Mouse (Mus musculus) intestine, embryonic 16.5 days (tissue): ENCODE measurements around the gene Lrrc55. TPM values are rescaled to one million over a fixed set of nuclear protein-coding genes. Genes with fewer than 3 reads are reported as not detected.

Experiments
- ATAC-seq: fragments of 200-750 bp; cut with Nextera tagmentation; 2 replicates; pipeline ENCODE4 v1.8.0; 2017; ENCODE audit warnings: moderate TSS enrichment, moderate library complexity
- H3K27ac ChIP-seq: fragments of 300-500 bp; sonication (generic); 2 replicates; pipeline ENCODE4 v1.5.1; 2014; ENCODE audit warnings: mild to moderate bottlenecking, low read length
- H3K27me3 ChIP-seq: fragments of 300-500 bp; sonication (generic); replicated peaks from 2 replicates; pipeline ENCODE4 v1.6.1; 2014; ENCODE audit warnings: low read length, control low read depth, mixed read lengths; ENCODE audit not compliant: control insufficient read depth, insufficient read depth
- H3K36me3 ChIP-seq: fragments of 300-500 bp; sonication (generic); 2 replicates; pipeline ENCODE4 v1.6.1; 2014; ENCODE audit warnings: low read length, control low read depth; ENCODE audit not compliant: control insufficient read depth, insufficient read depth
- H3K4me1 ChIP-seq: fragments of 300-500 bp; sonication (generic); 2 replicates; pipeline ENCODE4 v1.6.1; 2014; ENCODE audit warnings: low read length, control low read depth, mixed read lengths; ENCODE audit not compliant: control insufficient read depth, insufficient read depth
- H3K4me2 ChIP-seq: fragments of 300-500 bp; sonication (generic); 2 replicates; pipeline ENCODE4 v1.6.1; 2014; ENCODE audit warnings: low read depth, low read length, control low read depth
- H3K4me3 ChIP-seq: fragments of 300-500 bp; sonication (generic); 2 replicates; pipeline ENCODE4 v1.5.1; 2014; ENCODE audit warnings: mild to moderate bottlenecking, low read length
- H3K9ac ChIP-seq: fragments of 300-500 bp; sonication (generic); 2 replicates; pipeline ENCODE4 v1.6.1; 2014; ENCODE audit warnings: low read depth, low read length
- H3K9me3 ChIP-seq: fragments of 300-500 bp; sonication (generic); 2 replicates; pipeline ENCODE4 v1.6.1; 2016; ENCODE audit warnings: low read length, control low read depth; ENCODE audit not compliant: control insufficient read depth
- WGBS: fragments of 180-500 bp; shearing (Covaris S2); extraction: QIAGEN DNeasy Blood & Tissue Kit; methylation state at CpG from one replicate; pipeline ENCODE4 v1.1.7; 2014; 5-methylcytosine and 5-hydroxymethylcytosine counted together
- polyA plus RNA-seq: library from polyadenylated mRNA; unstranded; fragments of >200 nt; fragmentation: Nextera tagmentation; extraction: Ambion mirVana; gene quantifications from 2 replicates; pipeline ENCODE4 v1.2.1, GENCODE M21; 2015

Gene Lrrc55
- polyA plus RNA-seq, 1 experiment from 2014 or later: 4.0 TPM

DNA sequence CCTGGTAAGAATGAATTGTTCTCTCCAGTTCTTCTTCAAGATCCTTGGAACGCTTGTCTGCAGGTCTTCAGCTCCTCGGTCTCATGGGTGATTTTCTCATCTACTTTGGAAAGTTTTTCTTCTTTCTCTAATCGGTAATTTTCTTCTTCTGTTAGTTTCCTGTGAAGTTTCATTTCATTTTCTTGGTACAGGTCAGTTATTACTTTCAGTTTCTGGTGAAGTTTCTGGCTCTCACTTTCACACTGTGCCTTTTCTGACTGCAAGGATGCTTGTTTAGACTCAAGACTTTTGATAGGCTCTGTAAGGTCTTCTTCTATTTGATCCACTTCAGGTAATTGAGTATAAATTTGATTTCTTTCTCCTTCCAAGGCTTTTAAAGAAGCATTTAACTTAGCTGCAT is 39.6 kb downstream of the Lrrc55 start:
- no peak overlapping the region for H3K9ac ChIP-seq
- H3K9me3 ChIP-seq: no peaks in the 10 kb centered on the region
- 89% methylated on average over 3 of the region's 3 CpGs for WGBS
- H3K27ac ChIP-seq: no peak overlapping the region
- no peaks in the 10 kb centered on the region for H3K4me1 ChIP-seq
- H3K36me3 ChIP-seq: no peaks in the 10 kb centered on the region
- H3K4me3 ChIP-seq: no peak overlapping the region
- no peak overlapping the region for H3K4me2 ChIP-seq
- no peak for ATAC-seq
- no peaks in the 10 kb centered on the region for H3K27me3 ChIP-seq

DNA sequence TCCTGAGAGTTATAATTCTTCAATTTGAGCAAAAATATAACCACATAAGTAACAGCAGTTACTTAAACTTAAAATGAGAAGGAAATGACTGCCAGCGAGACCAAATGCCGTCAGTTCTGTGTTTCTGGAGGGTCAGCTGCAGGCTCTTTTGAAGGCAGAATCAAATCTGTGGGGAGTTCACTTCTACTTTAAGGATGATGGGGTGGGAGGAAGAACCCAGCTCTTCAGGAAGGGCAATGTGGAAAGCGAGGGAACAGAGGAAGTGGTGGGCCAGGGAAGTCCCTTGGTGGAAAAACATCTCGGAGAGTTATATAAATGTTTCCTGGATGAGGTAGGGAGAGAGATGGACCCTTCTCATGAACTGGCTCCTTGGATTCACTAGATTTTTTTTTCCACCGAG is 40.9 kb downstream of the Lrrc55 start:
- Histone ChIP-seq H3K4me2 (no peak overlapping the region), H3K9ac (no peak overlapping the region), H3K27ac (no peak overlapping the region), H3K4me3 (no peak overlapping the region), H3K4me1 (no peaks in the 10 kb centered on the region), H3K36me3 (no peaks in the 10 kb centered on the region), H3K9me3 (no peaks in the 10 kb centered on the region), H3K27me3 (no peaks in the 10 kb centered on the region)
- 86% methylated on average over 5 of the region's 5 CpGs for WGBS
- no peak for ATAC-seq

DNA sequence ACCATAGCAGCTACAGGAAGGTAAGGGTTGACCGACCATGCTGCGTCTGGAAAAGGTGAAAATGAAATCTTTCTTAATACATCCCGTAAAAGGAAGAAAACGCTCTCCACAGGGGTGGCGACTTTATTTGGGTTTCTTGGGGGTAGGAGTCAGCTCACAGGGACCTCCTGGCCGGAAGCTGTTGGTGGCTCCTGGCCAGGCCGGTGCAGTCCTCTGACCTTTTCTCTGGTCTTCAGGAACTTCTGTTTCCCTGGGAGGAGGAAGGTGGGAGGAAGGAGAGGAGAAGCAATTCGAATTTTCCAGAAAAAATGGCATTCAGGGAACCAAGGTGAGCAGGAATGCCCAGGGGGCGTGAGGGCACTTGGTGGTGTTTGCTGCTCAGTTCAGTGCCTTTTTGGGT is 41.7 kb downstream of the Lrrc55 start:
- no peaks in the 10 kb centered on the region for H3K9me3 ChIP-seq

DNA sequence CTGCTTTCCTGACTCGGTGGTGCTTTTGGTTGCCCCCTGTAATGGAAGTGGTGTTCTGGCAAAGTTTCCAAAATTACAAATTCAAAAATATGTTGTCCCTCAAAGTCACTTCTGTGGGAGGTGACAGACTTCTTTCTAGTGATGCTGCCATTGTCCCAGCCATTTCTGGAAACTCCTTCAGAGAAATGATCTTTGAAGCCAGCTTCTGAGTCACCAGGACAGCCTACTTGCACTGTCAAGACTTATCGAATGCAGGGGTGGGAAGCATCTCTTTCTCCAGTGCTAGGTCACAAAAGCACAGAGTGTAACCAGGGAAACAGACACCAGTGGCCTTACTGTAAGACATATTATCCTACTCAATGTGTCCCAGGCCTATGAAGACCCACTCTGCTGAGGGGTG is 45.8 kb downstream of the Lrrc55 start:
- WGBS: 89% methylated on average over 2 of the region's 2 CpGs
- no peaks in the 10 kb centered on the region for H3K4me1 ChIP-seq
- no peak for ATAC-seq
- no peaks in the 10 kb centered on the region for H3K9me3 ChIP-seq
- no peaks in the 10 kb centered on the region for H3K36me3 ChIP-seq
- no peak overlapping the region for H3K27ac ChIP-seq
- no peak overlapping the region for H3K4me3 ChIP-seq
- H3K27me3 ChIP-seq: no peaks in the 10 kb centered on the region
- no peak overlapping the region for H3K4me2 ChIP-seq
- no peak overlapping the region for H3K9ac ChIP-seq

More for the DNA sequence above, 41.7 kb downstream of the Lrrc55 start:
- Histone ChIP-seq H3K27ac (no peak overlapping the region), H3K27me3 (no peaks in the 10 kb centered on the region), H3K9ac (no peak overlapping the region), H3K4me1 (no peaks in the 10 kb centered on the region), H3K4me3 (no peak overlapping the region), H3K4me2 (no peak overlapping the region), H3K36me3 (no peaks in the 10 kb centered on the region)
- 81% methylated on average over 9 of the region's 9 CpGs for WGBS
- no peak for ATAC-seq

DNA sequence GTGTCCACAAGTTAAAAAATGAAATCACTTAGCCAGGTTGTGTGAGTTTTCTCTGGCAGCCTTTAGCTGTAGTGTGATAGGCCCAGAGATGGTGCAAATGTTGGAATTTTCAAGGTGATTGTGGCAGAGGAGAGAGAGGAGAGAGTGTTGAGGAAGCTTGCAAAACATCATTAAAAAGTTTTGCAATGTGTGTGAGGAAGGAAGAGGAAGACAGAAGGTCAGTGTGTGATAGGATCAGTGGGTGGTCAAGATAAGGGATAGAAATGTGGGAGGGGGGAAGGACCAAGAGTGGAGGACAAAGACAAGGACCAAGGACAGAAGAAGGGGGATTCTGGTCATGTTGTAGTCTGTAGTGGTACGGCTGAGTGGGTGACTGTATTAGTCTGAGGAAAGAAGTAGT is 46.6 kb downstream of the Lrrc55 start:
- H3K9ac ChIP-seq: no peak overlapping the region
- H3K4me1 ChIP-seq: no peaks in the 10 kb centered on the region
- no peak for ATAC-seq
- H3K27ac ChIP-seq: no peak overlapping the region
- no peaks in the 10 kb centered on the region for H3K36me3 ChIP-seq
- H3K9me3 ChIP-seq: no peaks in the 10 kb centered on the region
- no peaks in the 10 kb centered on the region for H3K27me3 ChIP-seq
- 85% methylated on average over 1 of the region's 1 CpGs for WGBS
- no peak overlapping the region for H3K4me2 ChIP-seq
- H3K4me3 ChIP-seq: no peak overlapping the region

DNA sequence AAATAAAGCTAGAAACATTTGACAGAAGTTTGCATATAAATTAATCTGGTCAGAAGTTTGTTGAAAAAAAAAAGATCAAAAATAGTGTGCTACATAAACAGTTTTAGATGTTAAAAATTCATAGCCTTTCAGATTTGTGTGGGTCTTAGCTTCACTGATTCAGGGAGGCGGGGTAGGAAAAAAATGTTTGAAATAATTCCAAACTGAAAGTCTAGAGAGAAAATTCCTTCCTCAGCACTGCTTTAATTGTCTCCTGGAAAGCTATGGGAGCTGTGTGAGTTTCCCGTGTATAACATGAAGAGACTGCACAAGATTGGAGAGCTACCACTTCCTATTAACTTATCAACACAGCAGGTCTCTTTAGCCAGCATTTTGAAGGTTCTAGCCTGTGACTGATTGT is 49.5 kb downstream of the Lrrc55 start:
- no peak overlapping the region for H3K27ac ChIP-seq
- H3K27me3 ChIP-seq: no peaks in the 10 kb centered on the region
- no peak overlapping the region for H3K4me2 ChIP-seq
- WGBS: 67% methylated on average over 2 of the region's 2 CpGs
- ATAC-seq: no peak
- no peak overlapping the region for H3K9ac ChIP-seq
- no peak overlapping the region for H3K4me3 ChIP-seq
- H3K36me3 ChIP-seq: no peaks in the 10 kb centered on the region
- H3K9me3 ChIP-seq: no peaks in the 10 kb centered on the region
- H3K4me1 ChIP-seq: no peaks in the 10 kb centered on the region

DNA sequence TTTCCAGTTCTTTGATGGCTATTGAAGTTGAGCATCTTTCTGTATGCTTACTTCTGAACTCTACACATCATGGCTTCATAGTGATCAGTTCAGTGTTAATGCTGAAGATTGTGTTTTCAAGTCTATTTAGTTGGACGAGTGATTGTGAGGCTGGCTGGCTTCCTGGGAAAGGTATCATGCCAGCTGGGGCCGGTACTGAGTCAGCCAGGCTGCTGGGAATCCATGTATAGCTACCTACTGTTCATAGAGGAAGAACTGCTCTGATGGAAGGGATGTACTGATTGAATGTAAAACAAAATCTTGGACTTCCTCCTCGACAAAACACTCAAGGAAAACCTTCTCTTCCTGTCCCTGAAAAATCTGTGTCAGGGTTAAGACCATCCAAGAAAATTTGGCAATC is 51.7 kb downstream of the Lrrc55 start:
- no peaks in the 10 kb centered on the region for H3K36me3 ChIP-seq
- H3K9ac ChIP-seq: no peak overlapping the region
- no peak overlapping the region for H3K4me2 ChIP-seq
- ATAC-seq: no peak
- H3K27me3 ChIP-seq: no peaks in the 10 kb centered on the region
- H3K9me3 ChIP-seq: no peaks in the 10 kb centered on the region
- no peaks in the 10 kb centered on the region for H3K4me1 ChIP-seq
- H3K4me3 ChIP-seq: no peak overlapping the region
- no peak overlapping the region for H3K27ac ChIP-seq
- 73% methylated on average over 3 of the region's 3 CpGs for WGBS

DNA sequence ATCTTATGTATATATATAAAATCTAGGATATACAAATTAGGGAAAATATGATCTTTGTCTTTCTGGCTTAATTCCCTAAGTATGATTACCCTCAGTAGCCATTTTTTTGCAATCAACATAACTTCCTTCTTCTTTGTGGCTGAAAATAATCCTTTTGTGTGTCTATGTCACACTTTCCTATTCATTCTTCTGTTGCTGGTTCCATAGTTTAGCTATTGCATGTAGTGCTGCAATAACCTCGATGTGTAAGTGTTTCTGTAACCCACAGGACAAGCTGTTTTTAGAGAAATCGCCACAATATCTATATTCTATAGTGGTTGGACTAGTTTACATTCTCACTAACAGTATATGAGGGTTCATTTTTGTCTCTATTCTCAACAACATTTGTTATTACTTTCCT is 52.1 kb downstream of the Lrrc55 start:
- H3K4me2 ChIP-seq: no peak overlapping the region
- no peaks in the 10 kb centered on the region for H3K36me3 ChIP-seq
- no peak overlapping the region for H3K27ac ChIP-seq
- no peak overlapping the region for H3K9ac ChIP-seq
- no peak overlapping the region for H3K4me3 ChIP-seq
- no peak for ATAC-seq
- 83% methylated on average over 2 of the region's 2 CpGs for WGBS
- no peaks in the 10 kb centered on the region for H3K27me3 ChIP-seq
- no peaks in the 10 kb centered on the region for H3K9me3 ChIP-seq
- no peaks in the 10 kb centered on the region for H3K4me1 ChIP-seq

DNA sequence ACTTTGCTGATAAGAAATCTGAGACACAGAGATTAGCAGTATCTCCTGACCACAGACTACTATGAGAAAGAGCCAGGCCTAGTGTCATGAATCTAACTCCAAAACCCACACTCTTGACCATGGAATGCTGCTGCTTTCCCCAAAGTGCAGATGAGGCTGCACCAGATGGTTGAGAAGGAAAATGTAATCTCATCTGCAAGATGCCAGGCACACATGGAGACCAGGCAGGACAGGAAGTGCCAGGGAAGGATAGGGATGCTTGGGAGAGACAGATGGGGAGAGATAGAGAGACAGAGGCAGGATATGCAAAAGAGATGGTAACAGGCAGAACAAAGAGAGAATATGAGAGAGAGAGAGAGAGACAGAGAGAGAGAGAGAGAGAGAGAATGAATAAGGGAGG is 56.2 kb downstream of the Lrrc55 start:
- Histone ChIP-seq H3K9ac (no peak overlapping the region), H3K9me3 (no peaks in the 10 kb centered on the region), H3K27ac (no peak overlapping the region), H3K4me1 (0 out of 2 replicates have a peak, but pooled peaks cover 5% of the 10 kb centered on the region), H3K27me3 (no peaks in the 10 kb centered on the region), H3K4me2 (no peak overlapping the region), H3K4me3 (no peak overlapping the region), H3K36me3 (no peaks in the 10 kb centered on the region)
- ATAC-seq: no peak

DNA sequence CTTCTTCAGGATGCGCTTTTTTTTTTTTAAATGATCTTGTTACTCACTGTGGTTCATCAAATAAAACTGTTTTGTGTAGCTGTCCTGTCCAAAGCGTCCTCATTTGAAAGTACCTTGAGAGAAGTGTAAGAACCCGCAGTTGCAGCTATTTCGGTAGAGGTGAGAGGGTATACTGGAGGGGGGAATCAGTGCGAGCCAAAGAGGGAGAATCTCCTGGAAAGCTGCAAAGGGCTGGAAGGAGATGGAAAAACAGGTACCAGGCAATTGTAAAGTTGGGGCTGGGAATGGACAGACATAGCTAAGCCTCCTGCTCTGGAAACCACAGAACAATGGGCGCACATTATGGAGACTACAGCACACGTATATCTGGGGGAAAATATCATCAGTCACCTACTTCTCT is 57.2 kb downstream of the Lrrc55 start:
- Histone ChIP-seq H3K9me3 (no peaks in the 10 kb centered on the region), H3K27me3 (no peaks in the 10 kb centered on the region), H3K4me2 (no peak overlapping the region), H3K27ac (no peak overlapping the region), H3K36me3 (no peaks in the 10 kb centered on the region), H3K4me3 (peak overlapping the region; percentile 24), H3K9ac (peak overlapping the region; percentile 18; the same call in 1 of the 2 replicates), H3K4me1 (0 out of 2 replicates have a peak, but pooled peaks cover 5% of the 10 kb centered on the region)
- 67% methylated on average over 7 of the region's 7 CpGs for WGBS
- ATAC-seq: no peak
